Mouse (Mus musculus) Patski (cell line): ENCODE data around the gene Dnah2. TPM values are rescaled to one million over a fixed set of nuclear protein-coding genes. Genes with fewer than 3 reads are reported as not detected.

Experiments
- ATAC-seq: fragments of 100-300 bp; one replicate; pipeline ENCODE4 v1.8.0; 2021
- CTCF ChIA-PET: fragments of 350-600 bp; sonication (Branson Sonifier 250); formaldehyde crosslinking; loops from one replicate; lab custom pipeline; 2022; ENCODE audit warnings: inconsistent platforms; lab: Charles Lee
- POLR2A ChIA-PET: fragments of 350-600 bp; sonication (Branson Sonifier 250); formaldehyde crosslinking; loops from one replicate; lab custom pipeline; 2022; ENCODE audit warnings: antibody characterized with exemption, inconsistent platforms; lab: Charles Lee
- DNase-seq: peaks from one replicate; pipeline ENCODE4 v3.0.0-alpha.2; 2011; ENCODE audit warnings: low read depth, low spot score
- H3K27me3 ChIP-seq: fragments of 371-371 bp; one replicate; pipeline ENCODE4 v1.5.1; 2021
- CTCF ChIP-seq: fragments of 100-300 bp; IDR thresholded peaks from one replicate; pipeline ENCODE4 v1.5.1; 2021
- in situ Hi-C: fragments of 300-500 bp; cut with MboI; formaldehyde crosslinking; loops from 3 replicates; pipeline ENCODE4 v1.11.1; 2018; ENCODE audit warnings: low pct_unique_long_range_greater_than_20kb, mixed read lengths
- polyA plus RNA-seq: library from polyadenylated mRNA; unstranded; gene quantifications from one replicate; pipeline ENCODE4 v1.2.3, GENCODE M21; 2021

The Dnah2 gene
- polyA plus RNA-seq, 1 experiment from 2014 or later = 1.4 TPM

DNA sequence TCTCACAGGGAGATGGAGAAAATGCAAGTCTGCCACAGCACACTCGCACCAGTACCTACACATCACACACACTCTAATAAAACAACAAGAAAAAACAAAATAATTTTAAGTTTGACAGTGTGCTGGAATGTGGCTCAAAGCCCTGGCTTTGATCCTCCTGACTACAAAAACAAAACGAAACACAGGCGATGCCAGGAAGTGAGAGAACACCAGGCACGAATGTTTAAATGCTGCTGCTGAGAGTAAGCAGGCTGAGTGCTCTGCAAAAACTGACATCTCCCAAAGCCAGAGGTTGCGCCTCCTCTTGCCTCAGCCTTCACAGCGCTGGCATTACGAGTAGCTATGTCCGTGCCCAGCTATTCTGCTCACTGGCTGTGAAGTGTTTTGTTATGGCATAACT lies 16.2 kb upstream of the Dnah2 start:
- TF ChIP-seq CTCF = no peak

DNA sequence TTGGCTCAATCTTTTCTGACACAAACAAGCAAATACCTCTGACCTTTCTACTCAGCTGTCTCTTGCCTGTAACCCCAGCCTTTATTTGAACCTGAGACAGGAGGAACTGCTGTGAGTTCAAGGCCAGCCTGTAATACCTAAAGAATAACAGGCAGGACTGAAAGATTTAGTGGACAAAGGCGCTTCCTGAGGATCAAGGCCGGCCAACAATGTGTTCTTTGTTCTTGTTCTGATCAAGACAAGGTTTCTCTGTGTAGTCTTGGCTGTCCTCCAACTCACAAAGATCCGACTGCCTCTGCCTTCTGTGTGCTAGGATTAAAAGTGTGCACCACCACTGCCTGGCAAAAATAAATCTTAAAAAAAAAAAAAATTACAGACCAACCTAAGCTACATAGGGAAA lies 15.5 kb upstream of the Dnah2 start:
- H3K27me3 ChIP-seq = no peaks in the 10 kb centered on the region
- TF ChIP-seq CTCF = no peak
- ChIA-PET CTCF (no interaction called here), POLR2A (no interaction called here)
- DNase-seq (no peak), ATAC-seq (no peak)
- in situ Hi-C loops = no loop called here

More for the DNA sequence above, 16.2 kb upstream of the Dnah2 start:
- H3K27me3 ChIP-seq = no peaks in the 10 kb centered on the region
- ATAC-seq (no peak), DNase-seq (no peak)
- in situ Hi-C loops = loop anchor here (5.0 kb wide), 1 partner anchor 92 kb away; the partner anchor contains the start of gene Sox15
- POLR2A ChIA-PET = no interaction called here
- CTCF ChIA-PET = no interaction called here

DNA sequence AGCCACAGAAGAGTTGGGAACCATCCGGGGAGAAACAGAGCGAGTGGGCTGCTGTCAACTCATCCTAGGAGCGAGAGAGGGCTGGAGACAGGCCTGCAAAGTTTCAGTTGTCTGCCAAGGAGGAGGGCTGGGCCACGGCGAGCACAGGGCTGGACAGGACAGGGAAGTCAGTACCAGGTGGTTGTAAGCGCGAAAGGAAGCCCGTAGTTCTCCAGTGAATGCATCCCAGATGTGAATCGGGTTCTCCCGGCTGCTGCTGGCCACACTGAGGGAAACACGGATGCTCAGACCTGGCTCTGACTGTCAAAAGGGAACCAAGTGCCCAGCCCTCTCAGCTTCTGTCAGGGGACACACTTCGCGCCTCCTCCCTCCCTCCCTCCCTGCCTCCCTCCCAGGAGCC lies 14.5 kb upstream of the Dnah2 start:
- TF ChIP-seq CTCF = no peak
- POLR2A ChIA-PET = no interaction called here
- CTCF ChIA-PET = no interaction called here
- in situ Hi-C loops = no loop called here
- ATAC-seq (no peak), DNase-seq (no peak)
- no peaks in the 10 kb centered on the region for H3K27me3 ChIP-seq

DNA sequence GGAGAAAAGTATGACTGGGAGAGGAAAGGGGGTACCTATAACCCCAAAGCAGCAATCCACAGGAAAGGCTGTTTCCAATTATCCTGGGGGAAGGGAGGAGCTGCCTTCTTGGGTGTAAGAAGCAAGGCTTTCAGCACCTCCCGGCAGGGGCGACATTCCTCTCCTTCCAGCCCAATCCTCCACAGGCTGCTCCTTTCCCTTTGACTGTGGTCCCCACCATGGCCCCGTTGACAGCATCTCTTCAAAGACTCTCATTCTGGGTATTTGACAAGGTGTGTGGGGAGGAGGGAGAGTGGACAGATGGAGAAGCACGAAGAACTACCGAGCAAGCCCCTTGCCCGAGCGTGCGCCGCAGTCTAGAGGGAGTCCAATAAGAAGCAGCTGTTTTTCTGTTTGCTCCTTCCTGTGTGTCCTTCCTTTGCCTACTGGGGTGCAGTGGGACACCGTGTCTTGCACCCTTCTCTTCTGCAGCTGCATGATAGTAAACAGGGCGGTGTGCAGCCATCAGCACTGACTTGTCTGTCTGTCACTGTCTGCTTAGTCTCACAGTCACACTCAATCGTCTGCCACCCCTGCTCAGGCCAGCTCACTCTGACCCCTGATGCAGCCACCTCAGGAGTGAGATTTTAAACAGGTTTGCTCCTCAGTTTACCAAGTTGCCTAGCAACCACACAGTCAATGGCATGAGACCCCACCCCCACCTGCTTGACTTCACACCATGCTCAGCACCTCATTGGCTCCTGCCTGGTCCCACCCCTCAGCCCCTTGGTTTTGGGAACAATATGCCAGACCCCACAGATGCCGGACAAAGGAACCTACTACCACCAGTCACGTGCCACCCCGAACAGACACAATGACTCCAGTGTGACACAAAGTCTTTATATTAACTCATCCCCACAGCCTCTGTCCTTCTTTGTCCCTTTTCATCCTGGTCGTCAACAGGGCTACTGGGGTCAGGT lies 12.3 kb upstream of the Dnah2 start:
- CTCF ChIA-PET = interaction anchor here (1.2 kb wide), 1 partner anchor 14 kb away, joined by 3 read pairs; no protein-coding TSS in a partner anchor
- in situ Hi-C loops = no loop called here
- ATAC-seq = no peak
- no peak for TF ChIP-seq CTCF
- DNase-seq = no peak
- POLR2A ChIA-PET = interaction anchor here (0.6 kb wide), 1 partner anchor 22 kb away, joined by 4 read pairs; no protein-coding TSS in a partner anchor
- no peaks in the 10 kb centered on the region for H3K27me3 ChIP-seq

GRCm38 (mm10) chr11:69559851-69560765 lies 11.2 kb upstream of the Dnah2 start, which contains the start of gene Efnb3:
Gene Efnb3, minus strand, starts transcription at chr11:69560205.
- no peak for ATAC-seq
- POLR2A ChIA-PET = no interaction called here
- TF ChIP-seq CTCF = no peak
- in situ Hi-C loops = no loop called here
- no peaks in the 10 kb centered on the region for H3K27me3 ChIP-seq
- CTCF ChIA-PET = interaction anchor here (1.2 kb wide), 1 partner anchor 13 kb away, joined by 3 read pairs; no protein-coding TSS in a partner anchor
- no peak for DNase-seq

- ATAC-seq = no peak
- no peaks in the 10 kb centered on the region for H3K27me3 ChIP-seq
- CTCF ChIA-PET = interaction anchor here (0.7 kb wide), 1 partner anchor 12 kb away, joined by 3 read pairs; no protein-coding TSS in a partner anchor
- POLR2A ChIA-PET = no interaction called here
- in situ Hi-C loops = no loop called here
- TF ChIP-seq CTCF = no peak
- DNase-seq = no peak
Observed at GRCm38 (mm10) chr11:69559183-69559582, 10.3 kb upstream of the Dnah2 start.

DNA sequence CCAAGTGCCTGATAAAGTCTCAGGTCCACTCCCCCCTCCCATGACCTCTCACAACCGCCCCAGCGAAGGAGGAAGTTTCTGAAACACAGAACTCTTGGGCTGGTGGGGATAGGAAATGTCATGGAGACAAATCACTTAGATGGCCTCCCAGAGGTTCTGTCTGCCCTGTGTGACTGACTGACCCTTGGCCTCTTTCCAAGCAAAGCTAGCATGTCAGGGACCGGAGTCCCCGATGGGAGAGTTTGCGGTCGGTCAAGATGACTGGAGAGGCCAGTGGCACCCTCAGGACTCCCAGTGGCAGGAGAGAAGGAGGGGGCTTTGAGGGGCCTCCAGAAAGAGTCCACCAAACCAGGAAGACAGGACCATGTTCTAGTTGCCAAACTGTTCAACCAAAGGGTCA lies 9.8 kb upstream of the Dnah2 start:
- no peak for ATAC-seq
- ChIA-PET POLR2A (no interaction called here), CTCF (interaction anchor here (0.7 kb wide), 1 partner anchor 11 kb away, joined by 3 read pairs; no protein-coding TSS in a partner anchor)
- TF ChIP-seq CTCF = no peak
- in situ Hi-C loops = no loop called here
- no peaks in the 10 kb centered on the region for H3K27me3 ChIP-seq
- DNase-seq = no peak

GRCm38 (mm10) chr11:69557381-69557958 lies 8.6 kb upstream of the Dnah2 start:
- CTCF ChIA-PET = interaction anchor here (0.7 kb wide), 1 partner anchor 10 kb away, joined by 4 read pairs; no protein-coding TSS in a partner anchor
- DNase-seq (no peak), ATAC-seq (no peak)
- TF ChIP-seq CTCF = no peak
- no peaks in the 10 kb centered on the region for H3K27me3 ChIP-seq
- in situ Hi-C loops = no loop called here
- POLR2A ChIA-PET = no interaction called here

DNA sequence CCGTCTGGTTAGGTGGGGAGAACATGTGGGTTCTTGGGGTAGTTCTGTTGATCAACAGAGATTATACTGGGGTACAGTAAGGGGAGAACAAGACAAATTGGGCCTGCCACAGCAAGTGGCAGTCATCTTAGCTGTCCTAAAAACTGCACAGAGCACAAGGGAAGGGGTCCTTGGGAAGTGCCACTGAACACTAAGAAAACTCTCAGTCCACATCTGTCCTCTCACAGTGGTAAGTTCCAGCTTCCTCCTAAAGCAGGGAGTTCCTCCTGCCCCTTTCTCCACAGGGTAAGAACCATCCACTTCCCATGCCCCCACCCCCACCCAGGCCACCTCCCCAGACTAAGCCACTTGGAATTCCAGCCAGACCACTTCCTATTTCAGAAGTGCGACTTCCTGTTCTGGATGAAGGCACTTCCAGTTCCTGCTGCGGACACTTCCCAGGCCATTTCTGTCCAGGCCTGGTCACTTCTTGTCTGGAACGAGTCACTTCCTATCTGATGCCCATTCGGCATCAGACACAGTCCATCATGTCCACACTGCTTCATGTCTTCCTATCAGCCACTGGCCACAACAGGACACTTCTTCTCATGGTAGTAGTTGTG lies 5.7 kb upstream of the Dnah2 start:
- in situ Hi-C loops = no loop called here
- DNase-seq (no peak), ATAC-seq (no peak)
- CTCF ChIA-PET = no interaction called here
- TF ChIP-seq CTCF = no peak
- no peaks in the 10 kb centered on the region for H3K27me3 ChIP-seq
- POLR2A ChIA-PET = no interaction called here

DNA sequence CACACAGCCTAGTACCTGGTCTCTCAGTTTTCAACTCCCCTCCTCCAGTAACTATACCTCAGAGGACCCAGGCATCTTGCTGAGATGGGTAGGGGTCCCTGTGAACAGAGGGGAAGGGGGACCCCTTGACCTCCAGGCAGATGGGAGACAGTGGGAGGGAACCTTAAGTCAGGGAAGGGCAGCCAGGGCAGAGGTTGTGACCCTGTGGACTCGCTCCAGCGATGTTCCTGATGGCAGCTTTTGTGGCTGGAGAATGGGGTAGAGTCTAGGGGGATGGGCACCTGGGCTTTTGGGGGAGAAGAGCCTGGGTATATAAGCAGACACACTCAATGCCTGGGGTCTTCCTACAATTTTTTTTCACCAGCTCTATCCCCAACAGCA lies 4.4 kb upstream of the Dnah2 start:
- ATAC-seq (no peak), DNase-seq (no peak)
- in situ Hi-C loops = no loop called here
- no peaks in the 10 kb centered on the region for H3K27me3 ChIP-seq
- POLR2A ChIA-PET = no interaction called here
- CTCF ChIA-PET = no interaction called here
- no peak for TF ChIP-seq CTCF
